Mouse (Mus musculus): ENCODE results near the gene Bcl6. TPM values are rescaled to one million over a fixed set of nuclear protein-coding genes. Genes with fewer than 3 reads are reported as not detected.

The Bcl6 gene
- polyA plus RNA-seq, 1 experiment: 13.1 TPM

DNA sequence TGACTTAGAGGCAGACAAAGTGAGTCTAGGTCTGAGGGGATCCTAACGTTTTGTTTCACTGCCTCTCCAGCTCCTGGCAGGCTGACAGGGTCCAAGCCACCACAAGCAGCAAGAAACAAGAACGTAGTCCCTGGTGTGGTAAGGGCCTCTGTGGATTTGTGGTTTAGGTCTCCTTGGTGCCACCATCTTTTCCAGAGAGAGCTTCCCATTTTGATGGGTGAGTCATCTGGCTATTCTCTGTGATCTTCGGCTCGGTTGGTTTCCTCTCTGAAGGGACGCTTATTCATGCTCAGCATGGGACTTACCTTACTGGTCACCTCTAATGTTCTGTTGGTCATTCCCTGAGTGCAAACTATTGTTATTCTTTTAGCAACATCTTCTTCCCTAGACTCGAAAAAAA lies 27.6 kb upstream of the Bcl6 start:
- TF ChIP-seq POLR2A (IDR thresholded peaks at IDR 0.05; ENCODE audit: low read depth, low read length) (no peak), CTCF (IDR thresholded peaks at IDR 0.05; ENCODE audit: borderline replicate concordance, insufficient read depth, low read length) (no peak)
- no peak overlapping the region for H3K27ac ChIP-seq (ENCODE audit: insufficient read depth, low read length)
- H3K4me1 ChIP-seq (ENCODE audit: control insufficient read depth, insufficient read depth, low read length): no peaks in the 10 kb centered on the region
- H3K4me3 ChIP-seq (ENCODE audit: insufficient read depth, low read length): no peak overlapping the region

DNA sequence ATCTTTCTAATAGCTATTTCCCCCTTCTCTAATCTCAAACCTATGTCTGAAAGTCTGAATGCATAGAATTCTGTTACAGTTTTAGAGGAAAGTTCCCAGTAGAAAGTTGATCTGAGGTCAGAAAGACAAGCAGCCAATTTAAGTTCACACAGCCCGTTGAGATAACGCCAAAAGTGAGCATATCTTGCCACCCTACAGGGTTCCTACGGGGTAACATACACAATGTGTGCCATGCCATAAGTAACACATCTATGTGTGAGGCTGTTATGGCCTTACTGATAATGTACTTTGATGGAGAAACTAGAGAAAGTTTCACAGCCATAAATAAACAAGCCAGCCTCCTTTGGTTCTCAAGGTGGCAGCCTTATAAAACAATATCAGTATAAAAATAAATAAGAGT lies 25.7 kb upstream of the Bcl6 start:
- no peaks in the 10 kb centered on the region for H3K4me1 ChIP-seq (ENCODE audit: control insufficient read depth, insufficient read depth, low read length)
- H3K27ac ChIP-seq (ENCODE audit: insufficient read depth, low read length): no peak overlapping the region
- no peak overlapping the region for H3K4me3 ChIP-seq (ENCODE audit: insufficient read depth, low read length)
- TF ChIP-seq CTCF (IDR thresholded peaks at IDR 0.05; ENCODE audit: borderline replicate concordance, insufficient read depth, low read length) (no peak), POLR2A (IDR thresholded peaks at IDR 0.05; ENCODE audit: low read depth, low read length) (no peak)

DNA sequence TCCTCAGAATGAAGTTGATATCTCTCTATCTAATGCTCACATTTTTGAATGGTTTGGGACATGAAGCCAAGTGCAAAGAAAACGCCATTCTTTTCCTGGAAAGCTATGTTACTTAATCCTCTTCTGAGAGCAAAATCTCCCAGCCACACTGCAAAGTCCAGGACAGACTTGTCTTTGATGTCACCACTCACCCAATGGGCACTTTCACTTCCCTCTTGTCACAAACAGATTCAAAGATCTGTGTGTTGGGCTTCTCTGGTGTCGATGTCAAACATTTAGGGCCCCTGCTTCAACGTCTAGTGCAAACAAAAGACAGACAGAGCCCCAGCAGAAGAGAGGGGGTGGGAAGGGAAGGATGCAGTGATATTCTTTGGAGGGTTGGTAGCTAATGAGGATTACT lies 23.4 kb upstream of the Bcl6 start:
- Histone ChIP-seq H3K27ac (ENCODE audit: insufficient read depth, low read length) (no peak overlapping the region), H3K4me1 (ENCODE audit: control insufficient read depth, insufficient read depth, low read length) (no peaks in the 10 kb centered on the region)
- TF ChIP-seq CTCF (IDR thresholded peaks at IDR 0.05; ENCODE audit: borderline replicate concordance, insufficient read depth, low read length): no peak

DNA sequence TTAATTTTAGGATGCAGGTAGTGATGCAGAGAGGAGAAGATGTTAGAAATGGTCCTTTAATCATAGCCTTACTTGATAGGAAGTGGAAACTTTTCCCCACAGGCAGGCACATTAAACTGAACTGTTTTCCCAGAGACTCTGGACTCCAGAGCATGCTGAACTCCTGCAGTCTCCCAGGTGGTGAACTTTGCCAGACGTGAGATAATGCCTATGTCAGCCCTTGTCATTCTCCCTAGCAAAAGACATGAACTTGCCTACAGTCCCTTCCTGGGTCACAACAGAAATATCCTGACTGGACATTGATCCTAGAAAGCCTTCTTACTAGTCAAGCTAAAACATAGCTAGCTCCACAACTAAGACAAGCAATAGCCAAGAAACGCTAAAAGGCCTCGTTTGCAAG lies 22.7 kb upstream of the Bcl6 start:
- no peak overlapping the region for H3K4me3 ChIP-seq (ENCODE audit: insufficient read depth, low read length)
- H3K27ac ChIP-seq (ENCODE audit: insufficient read depth, low read length): no peak overlapping the region
- TF ChIP-seq POLR2A (IDR thresholded peaks at IDR 0.05; ENCODE audit: low read depth, low read length) (no peak), CTCF (IDR thresholded peaks at IDR 0.05; ENCODE audit: borderline replicate concordance, insufficient read depth, low read length) (no peak)
- no peaks in the 10 kb centered on the region for H3K4me1 ChIP-seq (ENCODE audit: control insufficient read depth, insufficient read depth, low read length)

More for the DNA sequence above, 23.4 kb upstream of the Bcl6 start:
- no peak overlapping the region for H3K4me3 ChIP-seq (ENCODE audit: insufficient read depth, low read length)

DNA sequence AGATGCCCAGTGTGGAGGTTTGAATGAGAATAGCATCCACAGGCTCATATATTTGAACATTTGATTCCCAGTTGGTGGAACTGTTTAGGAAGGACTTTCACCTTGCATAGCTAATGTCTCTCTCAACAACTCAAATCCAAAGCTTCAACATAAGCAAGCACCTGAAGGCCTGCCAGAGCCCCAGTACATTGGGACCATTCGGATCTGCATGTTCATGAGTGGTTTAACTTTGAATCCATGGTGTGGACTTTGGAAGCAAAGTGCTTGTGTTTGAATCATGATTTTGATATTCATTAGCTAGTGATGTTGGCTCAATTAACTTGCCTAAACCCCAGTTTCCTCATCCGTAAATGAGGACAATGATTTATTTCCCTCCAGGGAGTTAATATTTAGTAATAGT lies 21.2 kb upstream of the Bcl6 start:
- H3K4me3 ChIP-seq (ENCODE audit: insufficient read depth, low read length): no peak overlapping the region
- no peak overlapping the region for H3K27ac ChIP-seq (ENCODE audit: insufficient read depth, low read length)
- TF ChIP-seq CTCF (IDR thresholded peaks at IDR 0.05; ENCODE audit: borderline replicate concordance, insufficient read depth, low read length): no peak
- no peak for TF ChIP-seq POLR2A (IDR thresholded peaks at IDR 0.05; ENCODE audit: low read depth, low read length)

DNA sequence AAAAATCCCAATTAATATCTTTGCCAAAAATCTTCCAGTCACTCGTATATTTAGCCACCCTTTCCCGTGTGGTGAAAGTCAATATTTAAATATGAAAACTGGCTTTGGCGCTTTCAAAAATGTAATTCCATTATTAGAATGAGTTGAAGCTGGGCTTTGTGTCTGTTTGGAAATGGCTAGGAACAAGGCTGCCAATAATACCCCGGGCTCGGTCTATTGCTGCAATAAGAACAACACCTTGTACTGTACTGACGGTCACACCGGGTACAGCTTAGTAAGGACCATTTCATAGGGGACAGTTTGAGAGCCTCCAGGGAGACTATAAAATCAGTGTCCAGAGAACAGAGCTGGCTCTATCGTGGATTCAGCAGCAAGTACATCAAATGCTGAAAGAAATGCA lies 17.3 kb upstream of the Bcl6 start:
- TF ChIP-seq POLR2A (IDR thresholded peaks at IDR 0.05; ENCODE audit: low read depth, low read length): no peak
- TF ChIP-seq CTCF (IDR thresholded peaks at IDR 0.05; ENCODE audit: borderline replicate concordance, insufficient read depth, low read length): no peak
- no peaks in the 10 kb centered on the region for H3K4me1 ChIP-seq (ENCODE audit: control insufficient read depth, insufficient read depth, low read length)
- H3K4me3 ChIP-seq (ENCODE audit: insufficient read depth, low read length): no peak overlapping the region
- no peak overlapping the region for H3K27ac ChIP-seq (ENCODE audit: insufficient read depth, low read length)

More for the DNA sequence above, 21.2 kb upstream of the Bcl6 start:
- no peaks in the 10 kb centered on the region for H3K4me1 ChIP-seq (ENCODE audit: control insufficient read depth, insufficient read depth, low read length)

DNA sequence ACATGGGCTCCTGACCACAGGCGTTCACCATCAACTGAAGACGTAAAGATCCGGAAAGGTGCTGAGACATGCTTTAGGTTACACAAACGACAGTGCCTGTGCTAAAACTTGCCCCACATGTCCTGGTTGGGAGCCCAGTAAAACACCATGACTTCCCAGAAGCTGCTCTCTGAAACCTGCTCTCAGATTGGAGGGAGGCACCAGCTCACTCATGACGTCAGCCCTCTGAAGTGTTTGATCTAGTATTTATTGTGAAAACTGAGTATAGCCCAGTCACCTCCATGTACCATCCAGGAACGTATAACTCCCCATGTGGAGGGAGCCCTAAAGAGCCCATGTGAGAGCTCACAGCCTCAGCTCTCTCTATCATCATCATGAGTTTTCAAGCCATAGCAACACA lies 9.3 kb upstream of the Bcl6 start:
- H3K4me1 ChIP-seq (ENCODE audit: control insufficient read depth, insufficient read depth, low read length): peaks cover 5% of the 10 kb centered on the region; the same call in 1 of the 2 replicates
- TF ChIP-seq CTCF (IDR thresholded peaks at IDR 0.05; ENCODE audit: borderline replicate concordance, insufficient read depth, low read length): no peak
- TF ChIP-seq POLR2A (IDR thresholded peaks at IDR 0.05; ENCODE audit: low read depth, low read length): no peak
- H3K27ac ChIP-seq (ENCODE audit: insufficient read depth, low read length): no peak overlapping the region
- no peak overlapping the region for H3K4me3 ChIP-seq (ENCODE audit: insufficient read depth, low read length)

DNA sequence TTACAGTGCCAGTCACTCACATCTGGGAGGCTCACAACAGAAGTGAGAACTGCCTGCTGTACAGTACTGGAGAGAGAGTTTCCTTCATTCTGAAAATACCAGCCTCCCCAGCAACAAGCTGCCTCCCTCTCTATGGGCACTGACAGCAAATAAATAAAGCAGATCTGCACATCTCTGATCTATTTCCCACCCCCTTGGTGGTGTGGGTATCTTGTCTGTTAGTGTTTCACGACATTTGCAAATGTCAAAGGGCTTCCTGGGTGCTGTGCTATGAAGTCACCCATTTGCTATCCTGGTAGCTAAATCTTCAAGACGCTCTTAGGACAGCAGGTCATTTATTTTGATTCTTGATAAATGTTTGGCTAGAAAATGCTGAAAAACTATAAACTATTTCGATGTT lies 8.6 kb upstream of the Bcl6 start:
- TF ChIP-seq POLR2A (IDR thresholded peaks at IDR 0.05; ENCODE audit: low read depth, low read length) (no peak), CTCF (IDR thresholded peaks at IDR 0.05; ENCODE audit: borderline replicate concordance, insufficient read depth, low read length) (no peak)
- Histone ChIP-seq H3K4me1 (ENCODE audit: control insufficient read depth, insufficient read depth, low read length) (peaks cover 5% of the 10 kb centered on the region; the same call in 1 of the 2 replicates), H3K4me3 (ENCODE audit: insufficient read depth, low read length) (no peak overlapping the region), H3K27ac (ENCODE audit: insufficient read depth, low read length) (no peak overlapping the region)

DNA sequence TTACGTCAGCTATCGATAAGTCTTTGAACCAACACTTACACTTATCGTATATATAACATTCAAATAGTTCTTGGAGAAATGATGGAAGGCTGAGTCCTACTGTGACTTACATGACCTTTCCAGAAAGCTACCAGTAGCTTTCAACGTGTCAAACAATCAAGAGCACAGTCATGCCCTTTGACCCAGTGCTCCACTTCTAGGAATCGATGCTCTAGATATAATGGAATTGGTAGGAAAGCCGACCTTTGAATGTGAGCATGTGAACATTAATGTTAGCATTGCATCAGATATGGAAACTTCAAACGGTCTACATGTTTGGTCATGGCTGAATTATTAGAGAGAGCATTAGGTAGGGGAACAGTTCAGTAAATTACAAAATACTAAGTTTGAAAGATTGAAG lies 7.7 kb upstream of the Bcl6 start:
- Histone ChIP-seq H3K4me3 (ENCODE audit: insufficient read depth, low read length) (no peak overlapping the region), H3K4me1 (ENCODE audit: control insufficient read depth, insufficient read depth, low read length) (peaks cover 6% of the 10 kb centered on the region; the same call in 1 of the 2 replicates), H3K27ac (ENCODE audit: insufficient read depth, low read length) (no peak overlapping the region)
- no peak for TF ChIP-seq POLR2A (IDR thresholded peaks at IDR 0.05; ENCODE audit: low read depth, low read length)
- no peak for TF ChIP-seq CTCF (IDR thresholded peaks at IDR 0.05; ENCODE audit: borderline replicate concordance, insufficient read depth, low read length)

DNA sequence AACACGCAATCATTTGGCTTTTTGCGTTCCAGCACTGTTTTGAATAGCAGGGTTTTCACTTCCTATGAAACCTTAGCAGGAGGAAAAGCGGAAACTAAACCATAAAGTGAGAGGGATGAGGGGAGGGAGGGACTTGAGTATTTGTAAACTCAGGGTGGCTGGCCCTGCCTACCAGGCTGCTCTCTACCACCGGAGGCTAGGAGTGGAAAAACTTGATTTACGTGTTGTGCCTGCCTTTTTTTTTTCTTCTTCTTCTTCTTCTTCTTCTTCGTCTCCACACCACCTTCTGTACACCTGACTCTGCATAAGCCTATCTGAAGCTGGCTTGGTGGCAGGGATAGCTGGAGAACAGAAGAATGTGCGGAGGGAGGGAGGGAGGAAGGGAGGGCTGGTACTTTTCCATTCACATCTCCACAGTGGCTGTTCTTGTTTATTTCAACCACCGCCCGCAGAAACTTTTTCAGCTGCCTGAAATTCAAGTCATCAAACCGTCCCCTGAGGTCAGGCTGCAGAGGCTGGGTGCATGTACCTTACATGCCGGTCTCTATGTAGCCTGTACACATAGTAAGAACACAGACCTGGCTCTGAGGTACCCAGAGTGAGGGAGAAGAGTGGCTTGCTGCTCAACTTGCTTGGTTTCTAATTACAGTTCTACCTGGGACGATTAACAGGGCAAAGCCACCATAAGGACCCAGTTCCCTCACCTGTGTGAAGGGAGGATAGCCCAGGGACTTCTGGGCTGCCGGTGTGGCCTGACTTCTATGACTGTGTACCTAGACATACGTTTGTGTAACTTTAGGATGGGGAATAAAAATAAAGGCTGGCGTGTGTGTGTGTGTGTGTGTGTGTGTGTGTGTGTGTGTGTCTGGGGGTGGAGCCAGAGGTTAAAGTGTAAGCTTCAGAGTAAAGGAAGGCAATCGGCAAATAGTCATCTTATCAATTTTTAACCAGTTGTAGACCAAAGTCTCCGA lies 5.0 kb upstream of the Bcl6 start:
- H3K27ac ChIP-seq (ENCODE audit: insufficient read depth, low read length): no peak overlapping the region
- no peak for TF ChIP-seq CTCF (IDR thresholded peaks at IDR 0.05; ENCODE audit: borderline replicate concordance, insufficient read depth, low read length)
- no peak for TF ChIP-seq POLR2A (IDR thresholded peaks at IDR 0.05; ENCODE audit: low read depth, low read length)
- peaks cover 7% of the 10 kb centered on the region for H3K4me1 ChIP-seq (ENCODE audit: control insufficient read depth, insufficient read depth, low read length)
- H3K4me3 ChIP-seq (ENCODE audit: insufficient read depth, low read length): no peak overlapping the region

Measured in embryonic fibroblast, embryonic 13.5 days (primary cell).